Mouse (Mus musculus) kidney, postnatal 0 days (tissue): Measurements from ENCODE around the gene Ikzf1. TPM values are rescaled to one million over a fixed set of nuclear protein-coding genes. Genes with fewer than 3 reads are reported as not detected.

ENCODE experiments used
- ATAC-seq: fragments of 200-750 bp; cut with Nextera tagmentation; replicated peaks from 2 replicates; pipeline ENCODE4 v1.8.0; 2017; ENCODE audit warnings: low read depth, moderate number of reproducible peaks, moderate TSS enrichment, moderate library complexity; ENCODE audit not compliant: low FRiP score
- DNase-seq: peaks from one replicate; pipeline ENCODE4 v3.0.0-alpha.2; 2016; ENCODE audit warnings: low spot score
- H3K27ac ChIP-seq: fragments of 300-500 bp; sonication (generic); 2 replicates; pipeline ENCODE4 v1.5.1; 2014; ENCODE audit warnings: mild to moderate bottlenecking
- H3K27me3 ChIP-seq: fragments of 300-500 bp; sonication (generic); 2 replicates; pipeline ENCODE4 v1.6.1; 2014; ENCODE audit warnings: low read length, mixed read lengths; ENCODE audit not compliant: insufficient read depth
- H3K36me3 ChIP-seq: fragments of 300-500 bp; sonication (generic); 2 replicates; pipeline ENCODE4 v1.6.1; 2014; ENCODE audit warnings: low read length, mixed read lengths; ENCODE audit not compliant: insufficient read depth
- H3K4me1 ChIP-seq: fragments of 300-500 bp; sonication (generic); replicated peaks from 2 replicates; pipeline ENCODE4 v1.6.1; 2014; ENCODE audit warnings: antibody characterized with exemption, low read length, mixed read lengths; ENCODE audit not compliant: insufficient read depth
- H3K4me2 ChIP-seq: fragments of 300-500 bp; sonication (generic); 2 replicates; pipeline ENCODE4 v1.6.1; 2014; ENCODE audit warnings: mild to moderate bottlenecking, low read length, moderate library complexity, mixed read lengths
- H3K4me3 ChIP-seq: fragments of 300-500 bp; sonication (generic); replicated peaks from 2 replicates; pipeline ENCODE4 v1.5.1; 2014; ENCODE audit warnings: low read depth, low read length
- H3K9ac ChIP-seq: fragments of 300-500 bp; sonication (generic); 2 replicates; pipeline ENCODE4 v1.6.1; 2014; ENCODE audit warnings: low read depth, low read length
- H3K9me3 ChIP-seq: fragments of 300-500 bp; sonication (generic); replicated peaks from 2 replicates; pipeline ENCODE4 v1.6.1; 2016; ENCODE audit warnings: low read length, inconsistent platforms, mixed read lengths
- CTCF ChIP-seq: IDR thresholded peaks from 2 replicates; pipeline ENCODE4 v1.5.1; 2016; ENCODE audit warnings: antibody characterized with exemption, low read depth, mild to moderate bottlenecking, moderate library complexity
- WGBS: fragments of 180-500 bp; shearing (Covaris S2); extraction: QIAGEN DNeasy Blood & Tissue Kit; methylation state at CpG from one replicate; pipeline ENCODE4 v1.1.7; 2014; 5-methylcytosine and 5-hydroxymethylcytosine counted together
- polyA plus RNA-seq: library from polyadenylated mRNA; unstranded; fragments of >200 nt; fragmentation: Nextera tagmentation; extraction: Ambion mirVana; gene quantifications from 2 replicates; pipeline ENCODE4 v1.2.1, GENCODE M21; 2015

The Ikzf1 gene
- polyA plus RNA-seq, 1 experiment from 2014 or later = 0.63 TPM

DNA sequence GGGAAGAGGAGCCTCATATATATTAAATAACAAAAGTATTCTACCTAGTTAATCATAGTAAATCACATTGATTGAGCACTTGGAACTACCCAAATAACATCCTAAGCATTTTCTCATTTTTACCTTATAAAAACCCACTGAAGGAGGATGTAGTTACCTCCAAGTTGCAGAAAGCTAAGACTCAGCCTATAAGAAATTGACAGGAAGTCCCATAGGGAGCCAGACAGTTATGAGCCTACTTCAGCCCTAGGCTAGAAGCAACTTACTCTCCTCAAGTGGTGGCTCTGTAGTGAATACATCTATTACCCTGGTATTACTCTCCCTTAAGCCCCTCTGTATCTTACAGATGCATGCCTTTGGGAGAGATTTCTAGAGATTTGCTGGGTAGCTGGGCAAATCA, 19.0 kb downstream of the Ikzf1 start:
- Histone ChIP-seq H3K27ac (no peak overlapping the region), H3K4me1 (no peaks in the 10 kb centered on the region), H3K4me2 (no peak overlapping the region), H3K9ac (no peak overlapping the region), H3K4me3 (no peak overlapping the region), H3K9me3 (no peaks in the 10 kb centered on the region), H3K27me3 (no peaks in the 10 kb centered on the region), H3K36me3 (no peaks in the 10 kb centered on the region)
- no peak for ATAC-seq
- no peak for DNase-seq
- TF ChIP-seq CTCF = no peak

DNA sequence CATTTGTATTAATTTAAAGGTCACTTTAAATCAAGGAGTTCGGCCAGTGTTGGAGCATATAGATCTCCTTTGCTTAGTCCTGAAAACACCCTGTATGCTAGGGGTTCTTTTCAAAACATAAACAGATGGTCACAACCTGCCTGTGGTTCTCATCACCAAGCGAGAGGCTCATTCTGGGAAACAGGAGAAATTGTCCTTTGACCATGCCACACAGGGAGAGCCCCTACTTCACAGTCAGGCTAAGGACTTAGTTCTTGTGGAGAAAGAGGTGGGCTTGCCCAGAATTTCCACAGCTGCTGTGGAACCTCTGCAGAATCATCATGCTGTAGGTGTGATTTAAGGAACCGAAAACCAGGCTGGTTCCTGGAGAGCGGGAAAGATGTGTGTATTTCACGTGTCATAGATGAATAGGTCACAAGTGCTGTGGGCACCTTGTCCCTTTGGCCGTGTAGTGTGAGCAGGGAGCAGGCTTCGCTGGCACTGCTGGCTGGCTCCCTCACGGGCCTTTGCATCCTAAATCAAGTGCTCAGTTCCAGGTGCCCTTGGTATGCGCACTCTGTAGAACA, 23.4 kb downstream of the Ikzf1 start:
- Histone ChIP-seq H3K27ac (no peak overlapping the region), H3K36me3 (no peaks in the 10 kb centered on the region), H3K27me3 (no peaks in the 10 kb centered on the region), H3K4me3 (no peak overlapping the region), H3K9ac (no peak overlapping the region), H3K9me3 (no peaks in the 10 kb centered on the region), H3K4me2 (no peak overlapping the region), H3K4me1 (no peaks in the 10 kb centered on the region)
- WGBS = 88% methylated on average over 9 of the region's 9 CpGs
- no peak for ATAC-seq
- no peak for TF ChIP-seq CTCF
- no peak for DNase-seq

DNA sequence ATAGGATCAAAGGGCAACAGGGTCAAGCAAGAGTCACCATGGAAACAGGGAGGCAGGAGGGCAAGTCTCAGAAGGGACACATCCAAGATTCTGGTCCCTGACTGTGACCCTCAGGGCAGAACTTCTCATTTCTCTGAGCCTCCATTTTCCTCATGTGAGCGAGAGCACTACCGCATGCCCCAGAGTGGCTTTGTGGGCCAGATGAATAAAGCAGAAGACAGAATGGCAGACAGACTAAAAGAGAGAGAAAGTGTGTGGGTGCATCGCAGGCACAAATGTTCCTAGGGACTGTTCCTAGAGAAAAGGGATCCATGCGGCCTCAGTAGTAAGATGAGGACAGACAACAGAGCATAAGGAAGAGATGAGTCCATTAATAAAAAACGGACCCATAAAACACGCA, 24.5 kb downstream of the Ikzf1 start:
- no peak overlapping the region for H3K4me3 ChIP-seq
- no peak overlapping the region for H3K27ac ChIP-seq
- 88% methylated on average over 6 of the region's 6 CpGs for WGBS
- no peak overlapping the region for H3K9ac ChIP-seq
- H3K4me2 ChIP-seq = no peak overlapping the region
- no peaks in the 10 kb centered on the region for H3K9me3 ChIP-seq
- no peak for ATAC-seq
- no peaks in the 10 kb centered on the region for H3K4me1 ChIP-seq
- no peak for TF ChIP-seq CTCF
- no peak for DNase-seq
- no peaks in the 10 kb centered on the region for H3K27me3 ChIP-seq
- no peaks in the 10 kb centered on the region for H3K36me3 ChIP-seq

- no peak for ATAC-seq
- H3K27ac ChIP-seq = no peak overlapping the region
These were observed 25.9 kb downstream of the Ikzf1 start for GRCm38 (mm10) chr11:11710718-11711117.

GRCm38 (mm10) chr11:11711748-11712147, 26.9 kb downstream of the Ikzf1 start:
- no peak overlapping the region for H3K27ac ChIP-seq
- no peak overlapping the region for H3K4me3 ChIP-seq
- WGBS = 68% methylated on average over 7 of the region's 7 CpGs
- H3K4me1 ChIP-seq = no peaks in the 10 kb centered on the region
- no peak for TF ChIP-seq CTCF
- H3K4me2 ChIP-seq = no peak overlapping the region
- DNase-seq (no peak), ATAC-seq (no peak)
- no peaks in the 10 kb centered on the region for H3K36me3 ChIP-seq
- H3K9ac ChIP-seq = no peak overlapping the region
- no peaks in the 10 kb centered on the region for H3K9me3 ChIP-seq
- no peaks in the 10 kb centered on the region for H3K27me3 ChIP-seq

More at GRCm38 (mm10) chr11:11710718-11711117, 25.9 kb downstream of the Ikzf1 start:
- no peak overlapping the region for H3K9ac ChIP-seq
- H3K4me1 ChIP-seq = no peaks in the 10 kb centered on the region
- H3K36me3 ChIP-seq = no peaks in the 10 kb centered on the region
- no peak for DNase-seq
- no peak overlapping the region for H3K4me3 ChIP-seq
- no peak for TF ChIP-seq CTCF
- H3K27me3 ChIP-seq = no peaks in the 10 kb centered on the region
- no peak overlapping the region for H3K4me2 ChIP-seq
- H3K9me3 ChIP-seq = no peaks in the 10 kb centered on the region

DNA sequence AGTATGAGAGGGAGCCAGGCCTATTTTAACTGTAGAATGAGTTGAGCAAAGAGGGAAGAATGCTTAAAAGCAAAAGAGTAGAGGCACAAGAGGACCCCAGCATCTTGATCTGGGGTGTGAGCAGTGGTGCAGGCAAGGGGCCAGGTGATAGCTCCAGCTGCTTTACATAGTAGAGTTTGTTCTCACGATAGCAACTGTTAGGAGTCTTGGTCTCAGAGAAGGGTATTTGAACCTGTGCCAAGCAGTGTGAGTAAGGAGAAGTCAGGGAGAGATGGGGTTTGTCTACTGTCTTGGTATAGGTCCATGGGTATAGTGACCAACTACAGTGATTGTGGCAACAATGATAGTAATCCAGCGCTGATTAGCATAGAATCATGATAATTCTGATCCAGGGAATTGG, 29.9 kb downstream of the Ikzf1 start:
- no peaks in the 10 kb centered on the region for H3K9me3 ChIP-seq
- H3K4me3 ChIP-seq = no peak overlapping the region
- no peak for DNase-seq
- H3K27ac ChIP-seq = no peak overlapping the region
- H3K27me3 ChIP-seq = no peaks in the 10 kb centered on the region
- H3K36me3 ChIP-seq = no peaks in the 10 kb centered on the region
- ATAC-seq = no peak
- no peak overlapping the region for H3K9ac ChIP-seq
- no peak for TF ChIP-seq CTCF
- no peaks in the 10 kb centered on the region for H3K4me1 ChIP-seq
- 78% methylated on average over 2 of the region's 2 CpGs for WGBS
- H3K4me2 ChIP-seq = no peak overlapping the region
